Mouse (Mus musculus) granulocyte monocyte progenitor cell, adult 5-6 weeks (primary cell): ENCODE measurements around the gene Prune2. TPM values are rescaled to one million over a fixed set of nuclear protein-coding genes. Genes with fewer than 3 reads are reported as not detected.
A peak's percentile ranks its signal among the peaks of the same experiment; 100 is the strongest.
"Not testable (repeated sequence)": the region's sequence is repeated elsewhere in the genome, so short reads cannot be mapped to it uniquely, and the experiment has no call there.

Source experiments
- ATAC-seq: replicated peaks from 2 replicates; pipeline ENCODE4 v1.8.0; 2016; ENCODE audit warnings: mild to moderate bottlenecking, moderate TSS enrichment, inconsistent platforms; ENCODE audit not compliant: poor library complexity, severe bottlenecking
- total RNA-seq, 2 experiments: library from RNA; stranded (forward) in 1 of 2; stranded (reverse) in 1 of 2; fragments of 200-712, 200-1000 nt in 1 of 2; fragments of >200 nt in 1 of 2; fragmentation: Nextera tagmentation in 1 of 2; gene quantifications; 2 replicates each; pipeline ENCODE4 v1.2.3; 2014 to 2017

Gene Prune2
- total RNA-seq, 2 experiments from 2014 or later: 2.7 TPM; not detected in 1

DNA sequence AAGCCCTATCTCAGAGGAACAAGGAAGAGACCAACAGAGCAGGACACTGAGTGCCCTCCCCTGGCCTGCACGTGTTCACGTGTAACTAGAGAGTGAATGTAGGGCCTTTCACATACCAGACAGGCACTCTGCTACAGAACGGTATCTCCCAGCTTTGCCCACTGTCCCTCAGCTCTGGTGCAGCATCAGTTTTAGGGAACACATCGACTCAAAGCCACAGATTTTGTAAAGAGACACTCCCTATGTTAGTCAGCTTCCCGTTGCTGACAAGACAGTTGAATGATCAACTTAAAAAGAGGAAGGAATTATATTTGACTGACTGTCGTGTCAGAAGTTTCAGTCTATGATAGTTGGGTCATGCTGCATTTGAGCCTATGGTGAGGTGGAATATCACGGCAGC is 210.4 kb downstream of the Prune2 start:
- ATAC-seq: peak; percentile 81

DNA sequence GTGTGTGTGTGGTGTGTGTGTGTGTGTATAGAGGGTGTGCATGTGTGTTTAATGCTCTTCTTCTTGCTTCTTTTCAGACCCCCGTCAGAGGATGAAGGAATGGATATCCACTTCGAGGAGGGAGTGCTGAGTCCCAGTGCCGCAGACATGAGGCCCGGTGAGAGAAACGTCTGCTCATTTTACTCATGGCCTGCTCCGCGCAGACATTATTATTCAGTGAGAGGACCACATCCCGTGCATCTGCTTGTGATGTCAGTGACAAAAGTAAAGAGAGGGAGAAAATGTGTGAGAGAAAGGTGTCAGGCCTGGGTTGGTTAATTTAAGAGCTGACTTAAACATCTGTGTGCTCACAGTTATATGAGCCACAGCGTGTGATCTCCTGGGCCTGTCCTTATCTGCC is 212.3 kb downstream of the Prune2 start:
- no peak for ATAC-seq

DNA sequence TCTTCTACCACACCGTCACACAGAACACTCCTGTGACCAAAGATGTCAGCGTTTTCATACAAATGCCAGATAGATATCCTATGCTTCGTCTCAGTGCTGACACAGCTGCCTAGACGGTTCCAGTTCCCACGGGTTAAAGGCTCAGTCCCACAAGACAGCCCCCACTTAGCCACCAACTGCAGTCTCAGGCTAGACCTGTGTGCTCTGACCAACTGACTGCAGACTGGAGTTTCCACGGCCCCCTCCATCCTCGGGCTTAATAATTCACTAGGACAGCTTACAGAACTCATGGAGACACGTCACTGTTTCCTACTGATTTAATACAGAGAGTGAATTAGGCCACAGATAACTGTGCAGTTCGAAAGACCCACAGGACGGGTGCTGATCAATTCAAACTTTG is 213.8 kb downstream of the Prune2 start:
- ATAC-seq: no peak

DNA sequence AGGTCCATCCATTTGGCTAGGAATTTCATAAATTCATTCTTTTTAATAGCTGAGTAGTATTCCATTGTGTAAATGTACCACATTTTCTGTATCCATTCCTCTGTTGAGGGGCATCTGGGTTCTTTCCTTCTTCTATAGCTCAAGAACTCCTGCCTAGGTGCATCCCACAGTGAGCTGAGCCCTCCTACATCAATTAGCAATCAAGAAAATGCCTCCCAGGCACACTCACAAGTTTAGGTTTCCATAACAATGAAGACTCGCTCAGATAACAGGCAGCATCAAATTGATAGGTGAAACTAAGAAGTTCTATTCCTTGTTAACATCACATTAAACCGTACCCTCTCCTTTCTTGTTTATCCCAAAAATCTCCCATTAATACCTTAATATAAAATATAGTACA is 218.6 kb downstream of the Prune2 start:
- not testable (repeated sequence) for ATAC-seq

DNA sequence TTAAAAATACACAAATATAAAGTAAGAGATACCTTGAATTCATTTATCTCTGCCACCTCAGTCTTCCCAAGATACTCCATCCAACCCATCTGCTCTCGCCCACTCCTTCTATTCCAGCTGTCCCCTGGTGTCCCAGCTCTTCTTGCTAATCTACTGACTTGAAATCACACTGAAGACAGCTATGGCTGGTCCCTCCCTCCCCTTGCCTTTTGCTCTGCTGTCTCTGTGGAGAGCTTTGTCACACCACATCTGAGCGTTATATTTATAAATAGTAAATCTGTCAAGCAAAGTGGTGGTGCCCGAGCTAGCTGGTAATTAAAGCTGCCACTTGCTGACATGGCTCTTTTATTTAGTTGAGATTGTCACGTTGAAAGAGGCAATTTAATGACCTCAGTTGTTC is 224.6 kb downstream of the Prune2 start:
- no peak for ATAC-seq

DNA sequence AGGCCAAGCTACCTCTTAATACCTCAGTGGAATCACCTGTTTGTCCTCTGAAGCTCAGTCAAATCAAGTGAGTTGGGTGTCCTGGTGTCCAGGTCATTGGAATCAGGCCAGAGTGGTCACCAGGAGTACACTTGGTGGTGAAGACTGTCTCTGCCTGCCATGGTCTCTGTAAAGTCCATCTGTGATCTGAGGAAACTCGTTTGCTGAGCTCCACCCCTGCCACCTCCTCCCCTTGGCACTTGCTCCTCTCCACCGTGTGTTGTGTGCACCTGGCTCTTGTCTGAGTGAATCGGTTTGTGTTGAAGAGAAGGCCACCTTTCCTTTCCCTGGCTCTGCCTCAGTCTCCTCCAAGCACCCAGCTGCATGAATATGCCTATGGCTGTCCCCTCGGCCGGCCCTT is 238.8 kb downstream of the Prune2 start:
- ATAC-seq: no peak

DNA sequence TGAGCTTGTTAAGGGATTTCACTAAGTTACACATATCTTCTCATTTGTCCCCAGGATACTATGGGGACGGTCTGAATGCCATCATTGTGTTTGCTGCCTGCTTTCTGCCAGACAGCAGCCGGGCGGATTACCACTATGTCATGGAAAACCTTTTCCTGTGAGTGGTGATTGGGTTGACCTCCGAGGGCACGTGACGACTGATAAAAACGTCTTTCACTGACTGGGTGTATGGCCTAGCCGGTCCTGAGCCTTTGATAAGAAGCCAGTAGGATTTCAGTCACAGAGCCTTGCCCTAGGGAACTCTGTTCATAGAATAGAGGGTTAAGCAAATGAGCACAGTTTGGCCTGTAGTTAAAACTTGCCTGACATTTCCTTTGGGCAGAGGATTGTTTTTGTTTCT is 243.1 kb downstream of the Prune2 start:
- no peak for ATAC-seq

DNA sequence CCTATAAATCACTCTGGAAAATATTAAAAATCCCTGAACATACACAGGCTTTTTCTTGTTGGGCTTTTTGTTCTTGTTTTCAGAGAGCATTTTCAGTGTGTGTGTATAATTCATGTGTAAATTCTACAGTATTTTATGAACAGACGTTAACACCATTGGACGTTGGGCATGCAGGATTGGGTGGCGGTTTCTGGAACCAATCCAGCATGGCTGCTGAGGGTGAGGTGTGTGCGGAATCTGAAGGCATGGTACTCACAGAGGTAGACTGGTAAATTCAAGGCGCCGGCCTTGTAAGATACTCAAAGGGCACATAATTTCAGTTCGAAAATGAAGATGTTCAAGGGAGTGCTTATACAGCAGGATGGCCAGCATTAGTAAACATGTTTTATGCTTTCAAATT is 251.2 kb downstream of the Prune2 start:
- ATAC-seq: no peak

DNA sequence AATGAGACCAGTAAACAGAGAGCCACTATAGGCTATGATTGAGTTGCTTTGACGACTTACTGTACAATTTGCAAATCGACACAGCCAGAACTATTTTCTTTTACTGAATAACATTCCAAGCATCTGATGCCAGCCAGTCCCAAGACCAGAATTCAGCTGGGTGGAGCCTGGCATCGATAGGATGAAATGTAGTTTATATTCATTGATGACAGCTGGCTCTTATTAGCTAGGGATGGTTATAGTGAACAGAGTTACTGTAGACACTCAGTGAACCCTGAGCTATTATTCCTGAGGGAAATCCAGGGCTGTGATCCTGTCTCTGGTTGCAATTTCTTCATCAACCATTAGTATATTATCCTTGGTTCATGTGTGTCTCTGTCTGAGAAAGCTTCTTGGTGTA is 254.6 kb downstream of the Prune2 start:
- ATAC-seq: no peak

DNA sequence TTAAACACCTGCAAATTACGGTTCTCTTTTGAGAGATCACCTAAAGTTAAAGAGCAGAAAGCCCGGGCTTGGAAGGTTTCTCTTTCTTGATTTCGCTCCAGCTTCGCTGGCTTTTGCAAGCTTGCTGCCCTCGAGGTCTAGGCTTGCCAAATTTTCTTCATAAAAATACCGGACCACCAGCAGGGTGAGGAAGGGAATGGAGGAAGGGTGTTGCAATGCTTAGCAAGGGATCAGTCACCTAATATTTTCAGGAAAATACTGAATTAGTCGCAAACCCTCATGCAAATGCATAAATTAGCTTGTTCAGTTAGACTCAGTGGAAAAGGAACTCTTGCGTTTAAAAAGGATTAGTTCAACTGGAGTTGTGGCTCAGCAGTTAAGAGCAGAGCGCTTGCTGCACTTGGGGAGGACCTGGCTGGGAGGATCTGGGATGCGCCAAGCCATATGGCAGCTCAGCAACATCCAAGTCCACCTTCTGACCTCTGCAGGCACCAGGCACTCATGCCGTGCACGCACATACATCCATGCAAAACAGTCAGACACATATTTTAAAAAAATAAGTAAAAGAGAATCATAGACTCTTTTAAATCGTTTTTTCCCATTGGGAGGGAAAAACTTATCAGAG is 259.1 kb downstream of the Prune2 start:
- ATAC-seq: no peak; the same call in 1 of the 2 replicates

DNA sequence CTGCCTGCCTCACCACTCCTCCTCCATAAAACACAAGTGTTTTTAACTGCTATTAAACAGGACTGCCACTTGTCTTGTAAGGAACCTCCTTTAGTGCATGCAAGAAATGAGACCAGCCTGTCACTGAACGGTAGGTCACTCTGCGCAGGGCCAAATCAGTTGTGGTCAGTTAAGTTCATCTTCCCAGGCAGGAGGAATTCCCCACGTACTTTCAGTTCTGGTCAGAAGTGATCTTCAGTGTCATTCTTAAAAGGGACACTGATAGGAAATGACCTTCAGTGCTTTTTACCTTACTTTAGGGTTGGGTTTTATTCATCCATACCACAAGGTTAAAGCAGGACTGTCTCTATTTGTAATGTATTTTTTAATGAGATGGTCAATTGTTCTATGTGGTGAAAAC is 262.3 kb downstream of the Prune2 start:
- ATAC-seq: peak; percentile 34; the same call in 1 of the 2 replicates

DNA sequence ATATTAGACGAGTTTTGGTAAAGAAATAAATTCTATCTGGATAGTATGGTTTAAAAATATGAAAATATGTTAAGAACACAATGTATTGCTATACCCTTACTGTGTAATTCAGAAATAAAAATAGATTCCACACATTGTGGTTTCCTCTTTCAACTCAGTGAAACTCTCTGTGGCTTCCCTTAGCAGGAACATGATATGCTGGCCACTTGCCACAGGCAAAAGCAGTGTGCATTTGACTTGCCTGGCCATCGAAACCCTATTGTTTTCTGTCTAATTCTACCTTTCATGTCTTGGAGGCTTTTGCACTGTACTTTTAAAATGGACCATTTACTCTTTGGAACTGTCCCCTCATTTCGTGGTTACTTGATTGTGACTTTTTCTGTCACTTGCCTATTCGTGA is 267.9 kb downstream of the Prune2 start:
- ATAC-seq: peak; percentile 81

DNA sequence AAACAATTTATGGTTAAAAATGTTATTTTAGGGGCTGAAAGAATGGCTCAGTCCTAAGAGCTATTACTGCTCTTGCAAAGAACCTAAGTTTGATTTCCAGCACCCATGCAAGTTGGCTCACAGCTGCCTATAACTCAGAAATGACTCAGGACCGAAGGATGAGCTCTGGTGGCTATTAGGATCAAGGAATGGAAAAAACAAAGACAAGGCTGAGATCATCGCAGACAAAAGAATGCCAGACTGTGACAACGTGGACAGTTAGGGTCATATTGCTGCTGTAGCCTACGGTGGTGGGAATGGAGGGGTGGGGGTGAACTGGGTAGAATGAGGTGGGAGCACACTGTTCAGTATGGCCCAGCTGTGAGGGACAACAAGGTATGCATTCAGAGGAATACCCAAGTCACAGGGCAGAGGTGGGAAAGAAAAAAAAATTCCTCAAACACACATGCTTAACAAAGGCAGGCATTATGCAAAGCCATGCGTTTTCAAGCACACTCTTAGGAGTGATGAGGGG is 269.7 kb downstream of the Prune2 start:
- ATAC-seq: no peak

DNA sequence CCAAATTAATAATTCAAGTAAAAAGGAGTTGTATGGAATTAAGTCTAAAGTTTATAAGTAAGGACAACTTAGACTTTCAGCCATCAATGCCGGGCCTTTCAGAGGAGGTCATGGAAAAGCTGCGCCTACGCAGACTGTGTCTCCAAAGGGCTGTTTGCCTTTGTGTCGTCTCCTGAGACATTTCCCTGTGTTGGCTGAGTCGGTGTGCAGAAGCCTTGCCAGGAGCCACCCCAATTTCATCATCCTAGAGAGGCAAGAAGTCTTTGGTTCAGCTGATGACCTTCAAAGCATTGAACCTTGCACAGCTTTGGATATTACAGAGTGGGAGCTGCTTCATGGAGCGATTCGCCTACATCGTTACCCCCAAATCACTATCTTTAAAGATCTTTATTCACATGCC is 270.2 kb downstream of the Prune2 start:
- ATAC-seq: no peak

DNA sequence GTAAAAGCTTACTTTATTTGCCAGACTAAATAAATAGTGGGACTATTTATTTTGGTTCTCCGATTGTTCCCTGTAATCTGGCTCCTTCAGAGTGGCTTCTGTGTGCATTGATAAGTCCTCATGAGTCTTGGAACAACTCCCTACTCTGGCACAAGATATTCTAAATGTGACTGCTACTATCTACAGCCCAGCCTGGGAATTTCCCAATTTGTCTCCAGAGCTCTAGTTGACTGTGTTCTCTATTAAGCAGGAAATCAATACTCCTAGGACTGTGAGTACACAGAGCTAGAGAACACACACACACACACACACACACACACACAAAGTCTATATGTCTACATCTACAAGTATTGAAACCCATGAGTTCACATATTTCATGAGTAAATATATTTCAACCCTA is 274.1 kb downstream of the Prune2 start:
- no peak for ATAC-seq

DNA sequence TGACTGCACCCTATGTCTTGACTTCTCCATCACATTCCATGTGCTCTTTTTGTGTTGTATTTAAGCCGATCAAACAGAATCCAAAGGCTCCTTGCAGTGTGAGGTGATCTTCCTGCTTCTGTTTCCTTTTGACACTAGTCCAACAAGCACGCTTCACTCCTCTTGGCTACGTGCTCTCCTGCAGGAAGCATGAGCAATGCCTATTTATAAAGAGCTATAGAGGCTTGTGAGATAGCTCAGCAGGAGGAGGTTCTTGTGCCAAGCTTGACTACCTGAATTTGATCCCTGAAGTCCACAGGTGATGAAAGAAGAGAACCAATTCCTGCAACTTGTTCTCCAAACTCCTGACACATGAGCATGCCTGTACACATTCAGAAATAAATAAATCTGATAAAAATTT is 282.6 kb downstream of the Prune2 start:
- no peak for ATAC-seq

DNA sequence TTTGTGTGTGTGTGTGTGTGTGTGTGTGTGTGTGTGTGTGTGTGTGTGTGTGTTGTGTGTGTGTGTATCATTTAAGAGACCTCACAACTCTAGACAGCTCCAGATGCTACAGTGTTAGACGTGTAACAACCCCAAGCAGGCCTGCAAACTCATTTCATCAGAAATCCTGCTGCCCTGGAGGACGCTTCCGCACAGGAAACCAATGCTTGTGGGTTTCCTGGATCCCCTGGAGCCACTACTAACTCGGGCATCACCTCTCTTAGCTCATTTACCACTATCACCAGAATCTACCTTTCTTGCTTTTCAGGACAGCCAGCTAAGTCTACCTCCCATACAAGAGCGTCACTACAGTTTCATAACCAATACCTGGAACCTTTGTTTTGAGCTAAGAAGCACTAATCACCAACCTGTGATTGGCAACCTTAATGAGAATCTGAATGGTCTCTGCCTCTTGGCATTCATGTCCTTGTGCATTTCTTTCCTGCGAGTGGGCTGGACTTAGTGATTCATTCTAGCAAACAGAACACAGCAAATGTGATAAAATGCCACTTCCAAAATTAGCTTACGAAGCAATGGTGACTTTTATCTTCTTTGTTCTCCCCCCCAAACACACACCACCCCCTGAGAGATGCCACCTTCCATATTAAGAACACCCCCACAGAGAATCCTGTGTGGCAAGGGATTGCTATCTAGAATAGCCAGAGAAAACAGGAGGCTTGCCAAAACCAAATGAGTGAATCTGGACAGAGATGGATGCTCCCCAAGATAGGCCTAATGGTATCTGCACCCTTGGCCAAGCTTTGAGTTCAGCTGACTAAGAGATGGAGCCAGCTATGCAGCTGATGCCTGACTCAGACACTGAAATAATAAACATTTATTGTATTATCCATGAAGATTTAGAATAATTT is 284.5 kb downstream of the Prune2 start:
- ATAC-seq: peak; percentile 74

DNA sequence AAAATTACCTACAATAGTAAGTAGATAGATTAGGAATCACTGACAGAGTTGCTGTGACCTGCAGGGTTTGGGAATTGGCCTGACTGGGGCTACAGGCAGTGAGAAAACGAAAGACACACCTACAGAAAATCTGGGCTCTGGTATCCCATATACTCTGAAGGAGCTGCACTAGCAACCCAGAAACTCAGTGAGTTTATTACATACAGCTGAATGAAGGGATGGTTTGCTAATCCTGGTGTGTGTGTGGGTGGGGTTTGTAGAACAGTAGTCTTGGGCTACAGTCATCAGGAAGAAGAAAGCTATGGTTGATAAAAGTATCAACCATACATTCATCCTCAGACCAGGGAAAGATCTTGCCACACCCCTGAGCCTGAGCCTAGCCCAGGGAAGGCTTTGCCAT is 285.3 kb downstream of the Prune2 start:
- no peak for ATAC-seq

DNA sequence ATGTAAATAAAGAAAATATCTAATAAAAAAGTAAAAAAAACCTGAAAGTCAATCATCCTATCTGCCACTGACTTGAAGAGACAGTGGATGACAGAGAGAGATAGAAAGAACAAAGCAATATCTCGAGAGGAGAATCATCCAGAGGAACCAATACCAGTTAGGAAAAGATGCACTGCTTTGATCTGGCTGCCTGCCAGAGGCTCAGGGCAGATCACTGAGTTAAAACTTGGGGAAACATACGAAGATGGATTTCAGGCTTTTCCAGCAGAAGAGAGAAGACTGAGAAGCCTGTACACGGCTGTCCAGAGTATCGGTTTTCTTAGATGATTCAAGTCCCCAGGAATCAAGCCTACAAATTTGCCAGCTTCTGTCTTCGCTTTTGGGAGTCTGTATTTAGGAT is 287.0 kb downstream of the Prune2 start:
- no peak for ATAC-seq

DNA sequence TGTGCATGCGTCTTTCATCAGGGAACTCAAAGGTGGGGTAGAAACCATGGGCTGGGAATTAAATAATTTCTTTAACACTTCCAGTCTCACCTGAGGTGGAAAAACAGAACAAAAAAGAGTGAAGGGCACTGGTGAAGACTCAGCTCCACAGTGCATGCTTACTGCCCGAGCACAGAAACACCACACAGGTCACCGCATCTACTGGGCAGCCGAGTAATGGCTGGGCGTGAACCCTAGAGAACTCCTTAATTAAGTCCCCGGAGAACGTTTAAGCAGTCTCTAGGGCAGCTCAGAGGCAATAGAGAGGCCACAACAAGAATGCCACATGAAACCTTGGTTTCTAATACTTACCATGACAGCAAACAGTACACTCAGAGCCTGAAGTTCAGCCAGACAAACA is 288.6 kb downstream of the Prune2 start:
- no peak for ATAC-seq

DNA sequence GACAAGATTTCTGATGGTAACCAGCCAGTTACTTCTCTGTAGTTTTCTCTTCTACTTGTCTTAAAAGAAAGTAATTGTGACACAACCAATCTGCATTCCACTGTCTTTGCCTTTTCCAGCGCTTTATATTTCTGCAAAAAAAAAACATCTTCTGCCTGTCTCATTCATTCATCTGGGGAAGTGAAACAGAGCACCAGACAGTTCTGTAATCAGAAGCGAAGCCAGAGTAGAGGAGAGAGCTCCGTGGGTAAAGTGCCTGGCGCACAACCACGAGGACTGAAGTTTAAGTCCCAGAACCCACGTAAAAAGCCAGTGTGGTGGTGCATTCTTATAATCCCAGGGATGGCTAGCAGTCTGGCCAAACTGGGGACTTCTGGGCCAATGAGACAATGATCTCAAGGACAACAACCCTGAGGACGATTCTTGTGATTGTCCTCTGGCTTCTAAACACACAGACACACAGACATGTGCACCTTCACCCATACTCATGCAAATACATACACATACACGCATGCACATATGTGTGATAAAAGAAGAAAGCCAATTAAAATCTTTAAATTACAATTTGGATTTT is 291.5 kb downstream of the Prune2 start:
- peak; percentile 80 for ATAC-seq
